Mouse (Mus musculus): ENCODE measurements around the gene Lef1.
A peak's percentile ranks its signal among the peaks of the same experiment; 100 is the strongest.

Lef1 gene

DNA sequence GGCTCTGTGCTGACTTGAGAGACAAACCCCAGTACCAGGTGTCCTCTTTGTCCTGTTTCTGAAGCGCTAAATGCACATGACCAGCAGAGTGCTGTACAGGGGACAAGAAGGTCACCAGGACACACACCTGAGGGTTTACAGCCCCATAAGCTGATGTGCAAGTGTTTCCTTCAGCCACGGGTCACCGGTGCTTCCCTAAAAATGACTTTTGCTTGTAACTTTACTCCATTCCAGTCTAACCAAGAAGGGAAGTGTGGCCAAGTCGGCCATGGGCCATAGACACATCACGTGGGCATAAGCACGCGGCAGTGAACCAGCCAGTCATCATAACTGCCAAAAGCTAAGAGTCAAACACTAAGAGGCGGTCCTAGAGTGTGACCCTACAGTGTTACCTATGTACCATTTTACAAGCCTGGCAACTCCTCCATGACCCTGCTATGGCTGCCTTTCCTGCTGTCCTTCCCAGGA, 136.3 kb downstream of the Lef1 start:
- DNase-seq (ENCODE audit: inconsistent age in 2 of 2, low spot score in 1 of 2), result no peak

DNA sequence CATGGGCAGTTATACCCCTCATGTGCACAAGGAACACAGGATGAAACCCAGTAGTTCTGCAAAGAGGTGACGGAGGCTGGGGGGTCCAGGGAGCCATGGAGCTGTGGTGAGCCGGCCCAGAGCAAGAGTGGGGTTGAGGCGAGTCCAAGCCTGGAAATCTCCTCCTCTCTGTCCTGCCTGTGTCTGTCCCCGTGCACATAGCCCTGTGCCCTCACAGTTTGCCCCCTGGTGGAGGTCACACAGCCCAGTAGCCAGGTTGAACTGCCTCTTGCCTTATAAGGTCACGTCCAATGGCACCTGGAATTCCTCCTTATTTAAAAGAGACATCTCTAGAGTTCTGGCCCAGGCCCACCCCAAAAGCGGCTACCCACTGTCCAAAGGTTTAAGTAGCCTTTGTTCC, 137.2 kb downstream of the Lef1 start:
- no peak for DNase-seq (ENCODE audit: inconsistent age in 2 of 2, low spot score in 1 of 2)

DNA sequence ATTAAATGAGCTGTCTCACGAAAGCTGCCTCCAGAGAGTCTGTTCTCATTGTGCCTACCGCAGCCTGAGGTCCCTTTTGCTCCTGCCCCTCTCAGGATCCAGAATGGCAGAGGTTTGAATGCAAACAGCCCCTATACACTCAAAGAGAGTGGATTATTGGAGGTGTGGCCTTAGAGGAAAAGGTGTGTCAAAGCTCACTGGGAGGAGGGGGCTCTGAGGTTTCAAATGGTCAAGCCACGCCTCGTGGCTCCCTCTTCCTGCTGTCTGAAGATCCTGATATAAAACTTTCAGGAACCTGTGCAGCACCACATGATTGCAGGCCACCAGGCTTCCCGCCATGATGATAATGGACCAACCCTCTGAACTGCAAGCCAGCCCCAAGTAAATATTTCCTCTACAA, 137.6 kb downstream of the Lef1 start:
- no peak for DNase-seq (ENCODE audit: inconsistent age in 2 of 2, low spot score in 1 of 2)

DNA sequence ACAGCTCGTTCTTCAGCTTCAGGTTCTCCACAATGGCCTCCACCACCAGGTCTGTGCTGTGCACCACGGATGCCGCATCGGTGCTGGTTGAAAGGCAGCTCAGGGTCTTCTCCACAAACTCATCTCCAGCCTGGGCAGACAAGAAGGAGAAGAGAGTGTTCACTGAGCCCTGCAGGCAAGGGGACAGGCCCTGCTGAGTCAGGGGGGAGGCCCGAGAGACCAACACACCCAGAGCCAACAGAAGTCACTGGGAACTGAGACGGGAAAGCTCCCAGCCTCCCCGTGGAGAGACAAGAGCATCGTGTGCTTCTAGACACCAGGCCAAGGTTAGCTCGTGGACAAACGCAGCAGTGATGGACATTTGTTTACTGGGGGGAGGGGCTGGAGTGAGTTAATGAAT, 138.2 kb downstream of the Lef1 start:
- peak in 1 of 2 experiments; percentile 51 for DNase-seq (ENCODE audit: inconsistent age in 2 of 2, low spot score in 1 of 2)

GRCm38 (mm10) chr3:131250283-131250682, 140.0 kb downstream of the Lef1 start:
- DNase-seq (ENCODE audit: inconsistent age in 2 of 2, low spot score in 1 of 2), result peak in 1 of 2 experiments; percentile 53

- peak; percentile 45 to 70 for DNase-seq (ENCODE audit: inconsistent age in 2 of 2, low spot score in 1 of 2)
Measured at GRCm38 (mm10) chr3:131250978-131251377, 140.7 kb downstream of the Lef1 start.

DNA sequence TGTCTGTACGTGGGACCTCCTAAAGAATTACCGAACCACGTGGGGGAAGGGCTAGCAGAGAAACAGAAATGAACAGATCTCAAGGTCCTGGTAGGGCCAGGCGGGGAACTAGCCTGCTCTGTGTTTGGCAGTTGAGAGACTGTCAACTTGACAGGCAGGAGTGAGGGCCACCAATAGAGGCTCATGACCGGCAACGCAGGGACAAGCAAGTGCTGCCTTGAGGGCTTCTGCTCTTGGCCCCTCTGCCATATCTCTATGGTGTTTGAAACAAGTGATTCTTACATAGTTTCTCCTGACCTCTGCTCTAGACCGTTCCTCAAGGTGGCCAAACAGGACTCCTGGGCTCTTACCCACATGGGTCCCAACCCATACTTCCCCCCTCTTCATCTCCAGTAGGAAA, 141.3 kb downstream of the Lef1 start:
- DNase-seq (ENCODE audit: inconsistent age in 2 of 2, low spot score in 1 of 2), result no peak

- DNase-seq (ENCODE audit: inconsistent age in 2 of 2, low spot score in 1 of 2), result peak in 1 of 2 experiments; percentile 51
Measured at GRCm38 (mm10) chr3:131254991-131255390, 144.7 kb downstream of the Lef1 start.

DNA sequence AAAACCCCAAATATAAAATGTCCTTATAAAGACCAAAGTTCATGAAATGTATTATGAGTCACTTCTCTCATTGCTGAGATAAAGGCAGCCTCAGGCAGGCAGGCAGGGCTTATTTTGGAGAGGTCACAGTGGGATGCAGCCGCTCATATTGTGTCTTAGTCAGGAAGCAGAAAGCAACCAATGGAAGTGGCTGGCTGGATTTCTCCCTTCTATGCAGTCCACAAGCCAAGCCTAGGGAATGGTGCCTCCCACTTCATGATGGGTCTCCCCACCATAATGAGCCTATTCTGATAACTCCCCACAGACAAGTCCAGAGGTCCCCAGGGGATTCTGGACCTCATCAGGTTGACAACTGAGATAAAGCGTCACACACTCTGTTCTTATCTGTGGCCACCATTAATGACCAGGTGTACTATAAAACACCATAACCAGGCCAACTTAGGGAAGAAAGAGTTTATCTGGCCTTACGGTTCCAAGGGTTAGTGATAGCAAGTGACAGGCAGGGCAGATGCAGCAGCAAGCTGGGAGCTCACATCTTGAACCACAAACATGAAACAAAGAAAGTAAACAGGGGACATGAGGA, 145.2 kb downstream of the Lef1 start:
- DNase-seq (ENCODE audit: inconsistent age in 2 of 2, low spot score in 1 of 2), result peak; percentile 40 to 62

- DNase-seq (ENCODE audit: inconsistent age in 2 of 2, low spot score in 1 of 2), result no peak
Measured at GRCm38 (mm10) chr3:131258921-131259320, 148.7 kb downstream of the Lef1 start.

- peak; percentile 56 to 76 for DNase-seq (ENCODE audit: inconsistent age in 2 of 2, low spot score in 1 of 2)
Measured at GRCm38 (mm10) chr3:131259392-131259965, 149.2 kb downstream of the Lef1 start.

DNA sequence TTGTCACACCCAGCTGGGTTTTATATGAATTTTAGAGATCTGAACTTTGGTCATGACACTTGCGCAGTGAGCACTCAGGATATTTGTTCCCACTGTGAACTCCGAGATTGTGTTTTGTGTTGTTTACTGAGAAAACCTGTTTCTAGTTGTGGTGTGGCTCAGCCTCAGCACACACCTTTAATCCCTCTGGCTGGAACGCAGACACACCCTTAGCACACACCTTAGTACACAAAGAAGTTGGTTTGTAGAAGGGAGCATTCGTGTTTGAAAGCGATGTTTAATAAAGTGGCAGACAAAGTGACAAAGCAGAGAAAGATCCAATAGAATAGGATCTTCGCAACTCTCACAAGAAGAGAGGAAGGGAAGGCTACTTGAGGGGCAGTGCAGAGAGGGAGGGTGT, 150.1 kb downstream of the Lef1 start:
- DNase-seq (ENCODE audit: inconsistent age in 2 of 2, low spot score in 1 of 2), result no peak

DNA sequence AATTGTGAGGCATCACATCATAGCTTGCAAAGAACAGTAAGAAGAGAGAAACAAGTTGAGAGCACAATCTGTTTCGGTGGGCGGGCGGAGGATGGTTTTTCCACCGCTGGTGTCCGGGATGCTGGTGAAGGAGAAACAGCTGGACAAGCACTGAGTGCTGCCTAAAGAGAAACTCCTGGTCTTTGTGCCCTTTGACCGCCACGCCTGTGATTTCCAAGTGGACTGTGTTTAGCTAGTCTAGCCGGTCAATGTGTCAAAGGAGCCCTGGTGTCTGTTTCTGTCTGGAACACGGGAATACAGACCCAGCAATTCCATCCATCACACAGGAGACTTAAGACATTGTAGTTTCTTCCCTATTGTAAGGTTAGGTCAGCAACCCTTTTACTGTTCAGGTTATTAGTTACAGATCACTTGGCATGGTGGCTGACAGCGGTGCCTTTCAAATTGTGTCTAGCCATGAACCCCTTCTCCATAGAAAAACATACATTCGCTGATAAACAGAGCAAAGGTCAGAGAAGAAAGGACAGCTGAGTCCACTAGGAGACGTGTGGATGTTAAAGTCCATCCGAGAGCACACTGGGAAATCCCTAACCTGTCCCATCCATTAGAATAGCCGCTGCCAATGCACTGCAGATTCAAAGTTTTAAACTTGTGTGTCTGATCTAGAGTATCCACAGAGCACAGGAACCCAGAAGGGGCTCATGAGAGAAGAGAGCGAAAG, 153.7 kb downstream of the Lef1 start:
- no peak for DNase-seq (ENCODE audit: inconsistent age in 2 of 2, low spot score in 1 of 2)

- no peak for DNase-seq (ENCODE audit: inconsistent age in 2 of 2, low spot score in 1 of 2)
Measured at GRCm38 (mm10) chr3:131265516-131265915, 155.2 kb downstream of the Lef1 start.

DNA sequence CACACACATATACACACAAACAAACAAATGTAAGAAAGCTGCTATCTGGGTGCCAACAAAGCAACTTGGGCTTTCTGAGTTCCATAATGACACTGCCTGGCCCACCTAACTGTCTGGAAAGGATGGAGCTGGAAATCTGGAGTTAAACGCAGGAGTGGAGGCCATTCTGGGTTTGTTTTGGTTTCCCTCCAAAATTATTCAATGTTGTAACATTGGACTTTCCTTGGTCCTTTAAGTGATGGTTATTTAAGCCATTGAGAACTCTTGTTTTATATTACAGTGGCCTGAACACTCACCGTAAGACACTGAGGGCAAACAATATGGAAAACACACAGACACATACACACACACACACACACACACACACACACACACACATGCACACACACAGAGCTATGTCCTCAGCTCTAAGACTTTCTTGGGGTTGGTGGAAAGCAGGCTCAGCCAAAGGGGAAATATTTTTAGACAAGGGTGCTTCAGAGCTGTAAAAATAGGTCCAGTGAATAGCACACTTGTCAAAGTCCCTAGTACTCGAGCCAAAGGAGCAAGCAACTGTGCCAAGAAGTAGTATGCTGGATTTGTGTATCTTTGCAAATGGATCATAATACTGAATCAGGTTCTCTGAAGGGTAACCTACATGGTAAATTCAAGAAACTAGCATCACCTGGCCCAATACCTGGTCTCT, 156.2 kb downstream of the Lef1 start:
- DNase-seq (ENCODE audit: inconsistent age in 2 of 2, low spot score in 1 of 2), result no peak

- no peak for DNase-seq (ENCODE audit: inconsistent age in 2 of 2, low spot score in 1 of 2)
Measured at GRCm38 (mm10) chr3:131270381-131270780, 160.1 kb downstream of the Lef1 start.

- peak; percentile 76 to 92 for DNase-seq (ENCODE audit: inconsistent age in 2 of 2, low spot score in 1 of 2)
Measured at GRCm38 (mm10) chr3:131271157-131271556, 160.9 kb downstream of the Lef1 start.

DNA sequence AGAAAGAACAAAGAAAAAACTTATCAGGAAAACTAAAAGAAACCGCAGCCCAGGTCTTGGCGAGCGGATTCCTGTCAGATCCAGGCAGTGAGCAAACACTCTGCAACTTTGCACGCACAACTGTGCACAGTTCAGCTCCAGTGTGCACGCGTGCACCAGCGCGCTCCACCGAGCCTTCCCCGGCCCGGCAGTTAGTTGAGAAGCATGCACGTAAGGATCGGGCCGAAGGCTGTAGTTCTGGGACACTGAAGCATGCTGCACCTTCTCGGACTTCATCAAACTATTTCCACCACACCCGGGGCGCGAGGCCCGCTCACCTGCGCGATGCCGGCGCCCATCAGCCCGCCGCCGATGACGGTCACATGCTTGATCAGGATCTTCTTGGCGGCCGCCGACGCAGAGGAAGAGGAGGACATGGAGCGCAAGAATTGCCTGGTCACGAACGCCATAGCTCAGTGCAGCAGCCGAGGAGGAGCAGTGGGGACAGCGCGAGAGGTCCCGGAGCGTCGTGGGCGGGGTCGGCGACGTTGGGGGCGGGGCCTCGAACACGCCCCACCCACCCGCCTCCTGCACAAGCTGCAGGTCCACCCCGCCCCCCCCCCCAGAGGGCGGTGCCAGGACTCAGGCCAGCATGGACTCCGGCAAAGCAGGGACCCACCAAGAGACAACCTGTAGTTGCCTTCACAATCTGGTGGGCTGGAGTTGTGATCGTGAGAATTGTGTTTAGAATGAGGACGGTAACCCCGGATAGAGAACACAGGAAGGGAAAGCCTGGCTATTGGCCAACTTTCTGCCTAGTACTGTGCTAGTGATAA, 161.5 kb downstream of the Lef1 start, which contains the start of gene Hadh:
Gene Hadh (minus strand): TSS at position 543 of the 815 bp plus-strand sequence.
- peak; percentile 91 to 96 for DNase-seq (ENCODE audit: inconsistent age in 2 of 2, low spot score in 1 of 2)

DNA sequence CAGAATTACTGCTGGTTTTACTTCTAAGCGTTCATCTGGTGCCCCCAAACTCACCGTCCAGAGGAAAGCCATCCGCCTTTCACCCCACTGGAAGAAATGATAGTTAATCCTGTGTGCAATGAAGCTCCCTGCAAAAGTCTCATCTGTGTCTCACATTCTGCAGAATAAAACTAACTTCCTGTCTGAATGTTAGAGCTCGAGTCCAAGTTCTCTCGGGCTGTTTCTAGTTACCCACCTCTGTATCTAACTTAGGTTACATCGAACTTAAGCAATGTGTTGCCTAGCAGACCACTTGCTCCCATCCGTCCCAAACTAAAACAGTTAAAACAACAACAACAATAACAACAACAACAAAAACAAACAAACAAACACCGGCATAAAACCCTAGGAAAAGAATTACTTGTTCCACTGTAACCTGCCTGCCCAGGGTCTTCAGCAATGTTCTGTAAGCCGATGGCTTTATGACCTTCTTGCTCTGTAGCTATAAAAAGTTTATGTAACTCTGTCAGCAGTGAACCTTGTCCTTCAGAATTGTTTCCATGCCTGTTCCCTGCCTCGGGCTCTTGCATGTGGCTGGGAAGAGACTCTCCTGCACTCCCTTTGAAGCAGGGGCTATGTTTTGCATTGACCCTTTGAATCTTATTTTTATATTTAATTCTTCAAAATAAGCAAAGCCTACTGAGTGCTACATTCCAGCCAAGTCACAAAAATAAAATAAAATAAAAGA, 162.3 kb downstream of the Lef1 start:
- DNase-seq (ENCODE audit: inconsistent age in 2 of 2, low spot score in 1 of 2), result peak in 1 of 2 experiments; percentile 65
